Mouse (Mus musculus): Measurements from ENCODE around the gene Mblac2.

Mblac2 gene

GRCm38 (mm10) chr13:81736606-81737005 is 25.5 kb downstream of the Mblac2 start:
- no peak for DNase-seq (ENCODE audit: low read depth, low spot score)

GRCm38 (mm10) chr13:81740898-81741297 is 29.8 kb downstream of the Mblac2 start:
- DNase-seq (ENCODE audit: low read depth, low spot score): no peak

GRCm38 (mm10) chr13:81743391-81744091 is 32.4 kb downstream of the Mblac2 start:
- DNase-seq (ENCODE audit: low read depth, low spot score): no peak

- DNase-seq (ENCODE audit: low read depth, low spot score): no peak
These were observed 32.9 kb downstream of the Mblac2 start for GRCm38 (mm10) chr13:81744092-81744396.

- no peak for DNase-seq (ENCODE audit: low read depth, low spot score)
These were observed 43.7 kb downstream of the Mblac2 start for GRCm38 (mm10) chr13:81754878-81755277.

- DNase-seq (ENCODE audit: low read depth, low spot score): no peak
These were observed 44.2 kb downstream of the Mblac2 start for GRCm38 (mm10) chr13:81755324-81755723.

GRCm38 (mm10) chr13:81757058-81757660 is 46.0 kb downstream of the Mblac2 start:
- no peak for DNase-seq (ENCODE audit: low read depth, low spot score)

- DNase-seq (ENCODE audit: low read depth, low spot score): peak; percentile 50
These were observed 49.2 kb downstream of the Mblac2 start for GRCm38 (mm10) chr13:81760379-81760778.

GRCm38 (mm10) chr13:81761566-81762186 is 50.5 kb downstream of the Mblac2 start:
- DNase-seq (ENCODE audit: low read depth, low spot score): peak; percentile 72

- no peak for DNase-seq (ENCODE audit: low read depth, low spot score)
These were observed 53.0 kb downstream of the Mblac2 start for GRCm38 (mm10) chr13:81764173-81764572.

GRCm38 (mm10) chr13:81767038-81767659 is 56.0 kb downstream of the Mblac2 start:
- DNase-seq (ENCODE audit: low read depth, low spot score): peak; percentile 37

GRCm38 (mm10) chr13:81776217-81776616 is 65.1 kb downstream of the Mblac2 start:
- no peak for DNase-seq (ENCODE audit: low read depth, low spot score)

GRCm38 (mm10) chr13:81782475-81782874 is 71.3 kb downstream of the Mblac2 start:
- DNase-seq (ENCODE audit: low read depth, low spot score): no peak

- DNase-seq (ENCODE audit: low read depth, low spot score): peak; percentile 97
These were observed 71.8 kb downstream of the Mblac2 start, which contains the start of gene Cetn3 for GRCm38 (mm10) chr13:81782971-81783404. Gene Cetn3, plus strand, starts transcription at chr13:81783077.

GRCm38 (mm10) chr13:81783405-81784342 is 72.5 kb downstream of the Mblac2 start:
- DNase-seq (ENCODE audit: low read depth, low spot score): peak; percentile 97

- DNase-seq (ENCODE audit: low read depth, low spot score): no peak
These were observed 74.8 kb downstream of the Mblac2 start for GRCm38 (mm10) chr13:81785766-81786480.

- no peak for DNase-seq (ENCODE audit: low read depth, low spot score)
These were observed 79.0 kb downstream of the Mblac2 start for GRCm38 (mm10) chr13:81790160-81790559.

GRCm38 (mm10) chr13:81791861-81792260 is 80.7 kb downstream of the Mblac2 start:
- DNase-seq (ENCODE audit: low read depth, low spot score): no peak

- DNase-seq (ENCODE audit: low read depth, low spot score): no peak
These were observed 82.7 kb downstream of the Mblac2 start for GRCm38 (mm10) chr13:81793850-81794249.

GRCm38 (mm10) chr13:81801121-81801520 is 90.0 kb downstream of the Mblac2 start:
- no peak for DNase-seq (ENCODE audit: low read depth, low spot score)

Measured in mesoderm, embryonic 11.5 days (tissue).